ENCODE assay signal across 8 mouse cellular contexts in genomic region chr10:77032591-77033322, GRCm38 (mm10). TPM values are rescaled to one million over a fixed set of nuclear protein-coding genes. Genes with fewer than 3 reads are reported as not detected.
A peak's percentile ranks its signal among the peaks of the same experiment; 100 is the strongest.
DNase-seq lines count a peak whose midpoint lies in the region; ATAC-seq lines count a peak whose summit lies in the region.

No protein-coding gene starts in this region.

- peak overlapping the region; percentile 64 for H3K4me3 ChIP-seq in brown adipose tissue, adult 24 weeks (ENCODE audit: insufficient read depth, low read depth, low read length)
- peak overlapping the region; percentile 76 for H3K4me3 ChIP-seq in heart, embryonic 13.5 days
- peak overlapping the region; percentile 66 for H3K4me3 ChIP-seq in liver, embryonic 12.5 days
- H3K4me3 ChIP-seq in stomach, embryonic 15.5 days (replicated peaks), result peak overlapping the region; percentile 70

- H3K27ac ChIP-seq in brown adipose tissue, adult 24 weeks (replicated peaks; ENCODE audit: low read depth, low read length), result peak overlapping the region; percentile 47; the same call in 1 of the 2 replicates
- peak overlapping the region; percentile 56 for H3K27ac ChIP-seq in heart, embryonic 13.5 days (replicated peaks)
- H3K27ac ChIP-seq in liver, embryonic 12.5 days, result peak overlapping the region; percentile 3; the same call in 1 of the 2 replicates
- 0 out of 2 replicates have a peak overlapping the region, but pooled peaks have one; percentile 66 for H3K27ac ChIP-seq in stomach, embryonic 15.5 days

- peak overlapping the region; percentile 95 for H3K4me2 ChIP-seq in heart, embryonic 13.5 days
- H3K4me2 ChIP-seq in liver, embryonic 12.5 days, result peak overlapping the region; percentile 94
- H3K4me2 ChIP-seq in stomach, embryonic 15.5 days, result peak overlapping the region; percentile 76

- peak; percentile 89 for ATAC-seq in heart, embryonic 13.5 days (ENCODE audit: extremely low read depth, insufficient number of reproducible peaks, low FRiP score, low TSS enrichment)
- peak; percentile 88 for ATAC-seq in liver, embryonic 12.5 days
- ATAC-seq in stomach, embryonic 15.5 days (ENCODE audit: insufficient read depth, low FRiP score, low read depth), result peak; percentile 90

- peak; percentile 98 for DNase-seq in CD4-positive, CD25-positive, alpha-beta regulatory T cell, adult 2 months (ENCODE audit: low read depth, low spot score)
- DNase-seq in fat pad, adult 2 months (ENCODE audit: extremely low read depth, low read depth, low spot score), result peak; percentile 23
- DNase-seq in kidney, postnatal 10 days, result peak; percentile 97
- peak; percentile 92 to 95 for DNase-seq in natural killer cell, adult 2 months (ENCODE audit: low spot score in 2 of 2)

- under 1% methylated on average over 49 of the region's 49 CpGs for WGBS in heart, embryonic 13.5 days
- WGBS in liver, embryonic 12.5 days (ENCODE audit: insufficient replicate concordance), result under 1% methylated on average over 49 of the region's 49 CpGs
- under 1% methylated on average over 49 of the region's 49 CpGs for WGBS in stomach, embryonic 15.5 days

- H3K9me3 ChIP-seq in heart, embryonic 13.5 days, result no peaks in the 10 kb centered on the region
- no peaks in the 10 kb centered on the region for H3K9me3 ChIP-seq in liver, embryonic 12.5 days (replicated peaks)
- no peaks in the 10 kb centered on the region for H3K9me3 ChIP-seq in stomach, embryonic 15.5 days

- peaks cover 8% of the 10 kb centered on the region for H3K27me3 ChIP-seq in heart, embryonic 13.5 days (replicated peaks)
- H3K27me3 ChIP-seq in liver, embryonic 12.5 days (replicated peaks), result peaks cover 30% of the 10 kb centered on the region; the same call in 1 of the 2 replicates
- no peaks in the 10 kb centered on the region for H3K27me3 ChIP-seq in stomach, embryonic 15.5 days (replicated peaks)

- H3K9ac ChIP-seq in heart, embryonic 13.5 days, result peak overlapping the region; percentile 90
- H3K9ac ChIP-seq in liver, embryonic 12.5 days, result peak overlapping the region; percentile 71
- peak overlapping the region; percentile 70 for H3K9ac ChIP-seq in stomach, embryonic 15.5 days

- H3K36me3 ChIP-seq in heart, embryonic 13.5 days, result no peaks in the 10 kb centered on the region
- peaks cover 17% of the 10 kb centered on the region for H3K36me3 ChIP-seq in liver, embryonic 12.5 days
- H3K36me3 ChIP-seq in stomach, embryonic 15.5 days, result no peaks in the 10 kb centered on the region

- peaks cover 3% of the 10 kb centered on the region; the same call in 1 of the 2 replicates for H3K4me1 ChIP-seq in brown adipose tissue, adult 24 weeks (ENCODE audit: control insufficient read depth, insufficient read depth, insufficient read length, low read length)
- peaks cover 15% of the 10 kb centered on the region for H3K4me1 ChIP-seq in heart, embryonic 13.5 days
- peaks cover 44% of the 10 kb centered on the region for H3K4me1 ChIP-seq in liver, embryonic 12.5 days
- peaks cover 18% of the 10 kb centered on the region for H3K4me1 ChIP-seq in stomach, embryonic 15.5 days

RNA-seq across cellular contexts. Expression of gene Slc19a1, which starts 0.7 kb away (rescaled TPM):
- 30.7 and 39.5 TPM in 2 replicates for polyA plus RNA-seq in brown adipose tissue, adult 24 weeks (2012; ENCODE audit: insufficient read depth, insufficient read length, missing spikeins)
- 13.3 and 14.9 TPM in 2 replicates for polyA plus RNA-seq in heart, embryonic 13.5 days (2015; fragmentation: Nextera tagmentation; extraction: Ambion mirVana)
- 41.8 and 44.9 TPM in 2 replicates for polyA plus RNA-seq in liver, embryonic 12.5 days (2016; fragmentation: Nextera tagmentation; extraction: Ambion mirVana)
- polyA plus RNA-seq in stomach, embryonic 15.5 days (2015; fragmentation: Nextera tagmentation; extraction: Ambion mirVana), result 33.9 and 34.3 TPM in 2 replicates

Comparison
In these comparisons a context has a peak if more than half of its experiments do, and no peak if none do; other contexts are left out.
1. Peak in every context shown above with its lines: DNase-seq, ATAC-seq, H3K4me3 ChIP-seq and H3K27ac ChIP-seq.
2. DNase-seq: peak in every context shown above with its lines; median percentile 98 in CD4-positive, CD25-positive, alpha-beta regulatory T cell, adult 2 months; 97 in kidney, postnatal 10 days; 94 in natural killer cell, adult 2 months; 23 in fat pad, adult 2 months.
3. H3K27ac ChIP-seq: peak in every context shown above with its lines; median percentile 66 in stomach, embryonic 15.5 days; 56 in heart, embryonic 13.5 days; 47 in brown adipose tissue, adult 24 weeks; 3 in liver, embryonic 12.5 days.